Mouse (Mus musculus) liver, embryonic 11.5 days (tissue): Measurements from ENCODE around the gene Gtf2a2. TPM values are rescaled to one million over a fixed set of nuclear protein-coding genes. Genes with fewer than 3 reads are reported as not detected.
A peak's percentile ranks its signal among the peaks of the same experiment; 100 is the strongest.
"Not testable (repeated sequence)": the region's sequence is repeated elsewhere in the genome, so short reads cannot be mapped to it uniquely, and the experiment has no call there.

Source experiments
- ATAC-seq: fragments of 200-750 bp; cut with Nextera tagmentation; replicated peaks from 2 replicates; pipeline ENCODE4 v1.8.0; 2017; ENCODE audit warnings: moderate number of reproducible peaks, mild to moderate bottlenecking, moderate TSS enrichment, moderate library complexity; ENCODE audit not compliant: low FRiP score
- DNase-seq: peaks from one replicate; pipeline ENCODE4 v3.0.0-alpha.2; 2017; ENCODE audit warnings: low spot score
- H3K27ac ChIP-seq: fragments of 300-500 bp; sonication (generic); 2 replicates; pipeline ENCODE4 v1.5.1; 2014; ENCODE audit warnings: mild to moderate bottlenecking, low read depth, low read length, control low read depth
- H3K27me3 ChIP-seq: fragments of 300-500 bp; sonication (generic); replicated peaks from 2 replicates; pipeline ENCODE4 v1.6.1; 2014; ENCODE audit warnings: low read length, mixed read lengths; ENCODE audit not compliant: control insufficient read depth, insufficient read depth
- H3K36me3 ChIP-seq: fragments of 300-500 bp; sonication (generic); 2 replicates; pipeline ENCODE4 v1.6.1; 2014; ENCODE audit warnings: mild to moderate bottlenecking, low read length, moderate library complexity, mixed read lengths; ENCODE audit not compliant: control insufficient read depth, insufficient read depth
- H3K4me1 ChIP-seq: fragments of 300-500 bp; sonication (generic); replicated peaks from 2 replicates; pipeline ENCODE4 v1.6.1; 2014; ENCODE audit warnings: low read length, mixed read lengths; ENCODE audit not compliant: control insufficient read depth, insufficient read depth
- H3K4me2 ChIP-seq: fragments of 300-500 bp; sonication (generic); 2 replicates; pipeline ENCODE4 v1.6.1; 2014; ENCODE audit warnings: mild to moderate bottlenecking, control low read depth, moderate library complexity
- H3K4me3 ChIP-seq: fragments of 300-500 bp; sonication (generic); 2 replicates; pipeline ENCODE4 v1.5.1; 2014; ENCODE audit warnings: low read depth, low read length, control low read depth
- H3K9ac ChIP-seq: fragments of 300-500 bp; sonication (generic); 2 replicates; pipeline ENCODE4 v1.6.1; 2014; ENCODE audit warnings: low read depth, low read length, control low read depth
- H3K9me3 ChIP-seq: fragments of 300-500 bp; sonication (generic); 2 replicates; pipeline ENCODE4 v1.6.1; 2016; ENCODE audit warnings: low read length, inconsistent platforms, mixed read lengths; ENCODE audit not compliant: control insufficient read depth
- WGBS: fragments of 180-500 bp; shearing (Covaris S2); extraction: QIAGEN DNeasy Blood & Tissue Kit; methylation state at CpG from one replicate; pipeline ENCODE4 v1.1.7; 2014; 5-methylcytosine and 5-hydroxymethylcytosine counted together
- polyA plus RNA-seq: library from polyadenylated mRNA; unstranded; fragments of >200 nt; fragmentation: Nextera tagmentation; extraction: Ambion mirVana; gene quantifications from 2 replicates; pipeline ENCODE4 v1.2.1, GENCODE M21; 2014

Gtf2a2 gene
- polyA plus RNA-seq, 1 experiment from 2014 or later = 249 TPM

GRCm38 (mm10) chr9:70009754-70010304 is 2.5 kb upstream of the Gtf2a2 start:
- no peak overlapping the region; the same call in 1 of the 2 replicates for H3K4me2 ChIP-seq
- ATAC-seq (peak; percentile 55), DNase-seq (no peak)
- H3K9me3 ChIP-seq = no peaks in the 10 kb centered on the region
- H3K36me3 ChIP-seq = peaks cover 8% of the 10 kb centered on the region; the same call in 1 of the 2 replicates
- H3K4me3 ChIP-seq = no peak overlapping the region
- peaks cover 15% of the 10 kb centered on the region for H3K4me1 ChIP-seq
- peak overlapping the region; percentile 79 for H3K27ac ChIP-seq
- WGBS = 53% methylated on average over 8 of the region's 8 CpGs
- H3K27me3 ChIP-seq = no peaks in the 10 kb centered on the region
- 0 out of 2 replicates have a peak overlapping the region, but pooled peaks have one; percentile 5 for H3K9ac ChIP-seq

GRCm38 (mm10) chr9:70010781-70011473 is 1.4 kb upstream of the Gtf2a2 start:
- ATAC-seq = no peak

DNA sequence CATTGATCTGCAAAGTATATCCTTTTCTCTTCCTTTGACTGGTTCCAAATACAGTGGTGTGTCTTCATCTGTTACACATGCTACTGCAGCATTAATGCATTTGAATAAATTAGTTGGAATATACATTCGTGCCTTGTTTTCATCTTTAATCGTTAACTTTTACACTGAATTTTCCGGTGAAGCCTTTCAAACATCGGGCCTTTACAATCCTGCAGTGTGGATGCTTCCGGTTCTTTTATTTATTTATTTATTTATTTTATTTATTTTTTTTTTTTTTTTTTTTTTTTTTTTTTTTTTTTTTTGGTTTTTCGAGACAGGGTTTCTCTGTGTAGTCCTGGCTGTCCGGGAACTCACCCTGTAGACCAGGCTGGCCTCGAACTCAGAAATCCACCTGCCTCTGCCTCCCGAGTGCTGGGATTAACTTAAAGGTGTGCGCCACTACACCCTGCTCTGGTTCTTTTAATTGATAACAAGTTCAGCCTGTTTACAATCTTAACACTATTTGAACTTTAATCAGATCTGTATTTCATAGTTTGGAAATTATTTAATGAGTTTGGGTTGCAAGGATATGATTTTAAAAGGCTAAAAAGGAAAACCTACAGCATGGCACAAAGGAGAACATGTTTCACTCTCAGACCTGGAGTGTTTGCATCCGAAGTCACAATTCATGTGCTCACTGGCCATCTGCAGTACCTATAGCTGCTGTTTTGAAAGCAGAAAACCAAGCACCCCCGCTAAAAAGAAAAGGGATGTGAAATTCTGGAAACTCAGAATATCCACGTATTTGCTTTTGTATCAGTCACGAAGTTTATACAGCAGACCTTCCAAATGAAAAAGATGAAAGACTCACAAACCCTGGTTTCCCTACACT is 578 bp upstream of the Gtf2a2 start:
- ATAC-seq (peak; percentile 50), DNase-seq (no peak)
- Histone ChIP-seq H3K4me3 (peak overlapping the region; percentile 87), H3K4me2 (peak overlapping the region; percentile 75), H3K27ac (peak overlapping the region; percentile 94), H3K36me3 (peaks cover 8% of the 10 kb centered on the region; the same call in 1 of the 2 replicates), H3K4me1 (peaks cover 17% of the 10 kb centered on the region), H3K9ac (peak overlapping the region; percentile 87), H3K27me3 (no peaks in the 10 kb centered on the region), H3K9me3 (no peaks in the 10 kb centered on the region)
- 63% methylated on average over 14 of the region's 14 CpGs for WGBS

More at GRCm38 (mm10) chr9:70010781-70011473, 1.4 kb upstream of the Gtf2a2 start:
- peaks cover 17% of the 10 kb centered on the region for H3K4me1 ChIP-seq
- DNase-seq = no peak
- H3K27ac ChIP-seq = peak overlapping the region; percentile 54; the same call in 1 of the 2 replicates
- no peaks in the 10 kb centered on the region for H3K9me3 ChIP-seq
- no peaks in the 10 kb centered on the region for H3K27me3 ChIP-seq
- H3K36me3 ChIP-seq = peaks cover 8% of the 10 kb centered on the region; the same call in 1 of the 2 replicates
- H3K4me3 ChIP-seq = no peak overlapping the region
- H3K4me2 ChIP-seq = no peak overlapping the region; the same call in 1 of the 2 replicates
- no peak overlapping the region for H3K9ac ChIP-seq
- WGBS = 95% methylated on average over 5 of the region's 5 CpGs

- WGBS = 88% methylated on average over 2 of the region's 2 CpGs
- H3K9ac ChIP-seq = no peak overlapping the region
- ATAC-seq (no peak), DNase-seq (no peak)
- no peak overlapping the region for H3K27ac ChIP-seq
- H3K4me2 ChIP-seq = no peak overlapping the region
- H3K36me3 ChIP-seq = peaks cover 3% of the 10 kb centered on the region; the same call in 1 of the 2 replicates
- H3K9me3 ChIP-seq = no peaks in the 10 kb centered on the region
- no peak overlapping the region for H3K4me3 ChIP-seq
- H3K27me3 ChIP-seq = no peaks in the 10 kb centered on the region
- peaks cover 15% of the 10 kb centered on the region for H3K4me1 ChIP-seq
These were observed 3.3 kb downstream of the Gtf2a2 start for GRCm38 (mm10) chr9:70015632-70016031.

- Histone ChIP-seq H3K9ac (no peak overlapping the region), H3K4me2 (no peak overlapping the region), H3K27ac (no peak overlapping the region), H3K36me3 (peaks cover 3% of the 10 kb centered on the region; the same call in 1 of the 2 replicates), H3K27me3 (no peaks in the 10 kb centered on the region), H3K4me1 (peaks cover 30% of the 10 kb centered on the region), H3K9me3 (no peaks in the 10 kb centered on the region), H3K4me3 (no peak overlapping the region)
- DNase-seq = no peak
- no peak for ATAC-seq
These were observed 6.5 kb downstream of the Gtf2a2 start for GRCm38 (mm10) chr9:70018879-70019278.

DNA sequence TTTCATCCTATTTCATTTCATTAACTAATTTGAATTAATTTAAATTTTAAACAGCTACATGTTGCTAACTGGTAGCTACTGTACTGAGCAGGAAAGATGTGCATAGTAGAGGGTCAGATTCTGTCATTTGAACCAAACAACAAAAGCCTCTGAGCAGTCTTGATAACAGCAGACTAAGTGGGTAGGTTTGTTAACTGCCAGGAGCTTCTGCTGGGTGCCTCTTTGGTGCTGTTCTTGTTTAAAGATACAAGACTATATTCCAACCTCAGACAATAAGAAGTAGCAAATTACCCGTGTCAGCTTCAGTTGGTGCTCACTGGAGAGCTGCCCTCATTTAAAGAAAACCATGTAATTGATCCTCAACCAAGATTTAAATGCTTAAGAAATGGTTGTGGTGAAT is 9.3 kb downstream of the Gtf2a2 start:
- DNase-seq (no peak), ATAC-seq (peak; percentile 74)
- H3K27me3 ChIP-seq = no peaks in the 10 kb centered on the region
- H3K27ac ChIP-seq = no peak overlapping the region
- H3K4me1 ChIP-seq = peaks cover 26% of the 10 kb centered on the region
- peaks cover 3% of the 10 kb centered on the region; the same call in 1 of the 2 replicates for H3K36me3 ChIP-seq
- 46% methylated on average over 1 of the region's 1 CpGs for WGBS
- H3K9me3 ChIP-seq = no peaks in the 10 kb centered on the region
- no peak overlapping the region for H3K9ac ChIP-seq
- peak overlapping the region; percentile 2; the same call in 1 of the 2 replicates for H3K4me2 ChIP-seq
- H3K4me3 ChIP-seq = no peak overlapping the region

DNA sequence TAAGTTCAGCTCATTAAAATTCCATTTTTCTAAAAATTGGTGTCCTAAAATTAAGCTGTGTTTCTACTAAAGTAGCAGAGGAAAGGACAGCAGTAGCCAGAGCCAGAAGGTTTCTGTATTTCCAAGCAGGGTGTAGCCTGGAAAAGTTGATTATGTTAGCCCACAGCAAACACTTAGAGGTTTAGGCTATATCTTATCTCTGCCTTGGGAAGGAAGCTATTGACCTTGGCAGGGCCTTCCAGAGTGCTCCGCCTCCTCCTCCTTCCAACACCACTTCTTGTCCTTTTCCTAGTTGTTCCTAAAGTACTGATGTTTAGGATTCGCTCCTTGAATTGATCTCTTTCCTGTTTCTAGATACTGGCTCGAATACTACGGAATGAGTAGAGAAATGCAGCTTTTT is 9.7 kb downstream of the Gtf2a2 start:
- Histone ChIP-seq H3K27ac (no peak overlapping the region), H3K9ac (no peak overlapping the region), H3K27me3 (no peaks in the 10 kb centered on the region), H3K4me1 (peaks cover 26% of the 10 kb centered on the region), H3K9me3 (no peaks in the 10 kb centered on the region), H3K4me3 (no peak overlapping the region), H3K4me2 (peak overlapping the region; percentile 2; the same call in 1 of the 2 replicates), H3K36me3 (peaks cover 3% of the 10 kb centered on the region; the same call in 1 of the 2 replicates)
- ATAC-seq = 0 out of 2 replicates have a peak, but pooled peaks have one; percentile 42
- 76% methylated on average over 4 of the region's 4 CpGs for WGBS
- no peak for DNase-seq

- not testable (repeated sequence) for H3K9me3 ChIP-seq, H3K4me3 ChIP-seq, H3K9ac ChIP-seq, H3K4me2 ChIP-seq, H3K36me3 ChIP-seq, H3K27ac ChIP-seq, H3K27me3 ChIP-seq, DNase-seq, ATAC-seq
- 53% methylated on average over 1 of the region's 1 CpGs for WGBS
- peaks cover 26% of the 10 kb centered on the region for H3K4me1 ChIP-seq
These were observed 11.3 kb downstream of the Gtf2a2 start for GRCm38 (mm10) chr9:70023615-70024014.
